Mouse (Mus musculus) layer of hippocampus, adult 11-12 months (tissue): ENCODE data around the gene Aldoart2.
"Not testable (repeated sequence)": the region's sequence is repeated elsewhere in the genome, so short reads cannot be mapped to it uniquely, and the experiment has no call there.

Experiments used
- DNase-seq: peaks from one replicate; pipeline ENCODE4 v3.0.0; 2022; ENCODE audit warnings: low spot score

The Aldoart2 gene

DNA sequence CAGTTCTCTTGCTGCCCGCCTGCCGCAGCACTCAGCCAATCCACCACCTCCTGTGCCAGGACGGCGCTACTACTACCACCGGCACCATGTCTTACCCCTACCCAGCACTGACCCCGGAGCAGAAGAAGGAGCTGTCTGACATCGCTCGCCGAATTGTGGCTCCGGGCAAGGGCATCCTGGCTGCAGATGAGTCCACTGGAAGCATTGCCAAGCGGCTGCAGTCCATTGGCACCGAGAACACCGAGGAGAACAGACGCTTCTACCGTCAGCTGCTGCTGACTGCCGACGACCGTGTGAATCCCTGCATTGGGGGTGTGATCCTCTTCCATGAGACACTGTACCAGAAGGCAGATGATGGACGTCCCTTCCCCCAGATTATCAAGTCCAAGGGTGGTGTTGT, at the start of gene Aldoart2:
Aldoart2 (plus strand) TSS at position 34 of the 400 bp plus-strand sequence.
- no peak for DNase-seq

- DNase-seq = peak; percentile 31
Observed at GRCm38 (mm10) chr12:55518061-55518738, 46.8 kb upstream of the Aldoart2 start.

DNA sequence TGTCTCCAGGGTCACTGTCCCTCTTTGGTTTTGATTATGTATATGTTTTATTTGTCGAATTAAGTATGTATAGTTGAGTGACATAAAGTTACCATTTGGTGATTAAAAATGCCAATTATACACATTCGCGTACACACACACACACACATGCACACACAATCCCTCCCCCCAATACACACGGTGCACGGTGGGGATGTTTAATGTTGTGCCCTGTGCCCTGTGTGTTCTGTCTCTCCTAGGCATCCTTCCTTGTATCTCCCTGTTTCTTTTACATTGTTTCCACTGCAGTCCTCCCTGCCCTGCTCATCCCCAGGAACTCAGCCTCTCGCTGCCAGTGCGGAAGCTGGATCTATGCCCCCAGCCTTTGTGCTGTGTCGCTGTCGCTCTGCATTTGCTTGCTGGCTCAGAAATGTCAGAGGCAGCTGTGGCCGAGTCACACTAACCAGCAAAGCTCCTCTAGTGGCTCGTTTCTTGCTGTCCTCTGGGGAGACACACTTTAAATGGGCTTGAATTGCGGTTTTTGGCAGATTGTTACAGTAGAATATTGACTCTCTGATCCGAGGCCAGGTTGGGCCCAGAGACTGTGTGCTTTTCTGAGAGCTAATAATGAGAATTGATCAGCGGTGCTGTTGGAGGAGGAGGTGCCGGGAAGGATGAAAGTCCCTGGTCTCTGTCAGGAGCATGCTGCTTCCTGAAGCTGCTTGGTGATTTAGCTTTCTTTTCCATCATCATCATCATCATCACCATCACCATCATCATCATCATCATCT, 37.9 kb upstream of the Aldoart2 start:
- DNase-seq = no peak

- DNase-seq = no peak
Observed at GRCm38 (mm10) chr12:55536537-55537135, 28.4 kb upstream of the Aldoart2 start.

GRCm38 (mm10) chr12:55537742-55538141, 27.3 kb upstream of the Aldoart2 start:
- DNase-seq = no peak

DNA sequence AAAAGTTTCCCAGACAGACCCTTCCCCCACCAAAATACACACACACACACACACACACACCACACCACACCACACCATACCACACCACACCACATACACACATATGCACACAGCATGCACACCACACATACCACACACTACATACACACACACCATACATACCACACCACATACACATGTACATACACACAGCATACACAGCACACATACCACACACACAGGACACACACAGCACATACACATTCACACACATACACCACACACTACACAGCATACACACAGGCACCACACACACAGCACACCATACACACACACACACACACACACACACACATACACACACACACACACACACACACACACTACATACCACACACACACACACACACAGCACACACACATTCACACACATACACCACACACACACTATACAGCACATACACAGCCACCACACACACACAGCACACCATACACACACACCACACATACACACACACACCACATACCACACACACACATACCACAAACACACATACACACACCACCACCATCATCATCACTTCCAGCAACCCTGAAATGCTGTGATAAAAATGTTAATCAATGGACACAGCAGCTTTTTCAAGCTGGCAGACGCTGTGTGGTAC, 26.6 kb upstream of the Aldoart2 start:
- DNase-seq = no peak

DNA sequence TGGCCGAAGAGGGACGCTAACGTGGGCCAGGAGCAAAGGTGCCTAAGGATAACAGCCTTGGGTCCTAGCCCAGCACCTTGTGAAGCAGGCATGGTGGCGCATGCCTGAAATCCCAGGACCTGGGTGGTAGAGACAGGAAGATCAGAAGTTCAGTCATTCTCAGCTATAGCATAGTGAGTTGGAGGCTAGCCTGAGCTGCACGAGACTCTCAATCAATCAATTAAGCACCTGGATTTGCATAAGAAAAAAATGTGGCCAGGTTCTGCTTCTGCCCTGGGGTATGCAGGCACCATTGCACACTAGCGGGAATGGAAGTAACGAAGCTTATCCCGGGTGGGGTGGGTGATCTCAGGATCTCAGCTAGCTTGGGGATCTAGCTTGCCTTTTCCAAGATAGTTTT, 25.9 kb upstream of the Aldoart2 start:
- DNase-seq = no peak

GRCm38 (mm10) chr12:55554901-55555300, 10.1 kb upstream of the Aldoart2 start:
- not testable (repeated sequence) for DNase-seq

- no peak for DNase-seq
Observed at GRCm38 (mm10) chr12:55557866-55558265, 7.2 kb upstream of the Aldoart2 start.

GRCm38 (mm10) chr12:55559184-55559855, 5.7 kb upstream of the Aldoart2 start:
- no peak for DNase-seq

DNA sequence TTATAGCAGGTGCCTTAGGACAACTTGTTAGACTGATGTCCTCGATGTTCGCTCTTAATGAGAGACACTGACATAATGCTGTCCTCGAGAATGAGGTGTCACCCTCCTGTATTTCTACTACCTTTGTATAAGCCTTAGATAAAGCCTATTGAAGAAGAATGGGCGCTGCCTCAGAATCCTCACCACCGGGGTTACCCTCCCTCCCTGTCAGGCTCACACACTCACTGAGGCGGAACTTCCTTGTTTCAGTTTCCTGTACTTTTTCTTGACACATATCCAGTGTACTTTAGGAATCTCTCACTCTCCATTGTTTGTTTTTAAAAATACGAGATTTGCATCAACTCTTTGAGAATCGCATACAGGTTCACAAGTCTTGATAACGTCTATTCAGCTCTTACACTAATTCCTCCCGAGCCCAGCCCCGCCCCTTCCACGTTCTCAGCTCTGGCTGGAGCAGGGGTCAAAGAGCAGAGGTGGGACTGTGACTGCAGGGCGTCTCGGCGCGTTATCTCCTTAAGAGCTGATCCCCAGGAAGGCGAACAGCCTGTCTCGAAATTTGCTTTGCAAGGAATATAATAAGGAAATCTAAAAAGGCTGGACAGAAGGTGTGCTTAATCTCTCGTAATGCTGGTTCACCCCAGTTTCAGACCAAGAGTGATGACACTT, 4.9 kb upstream of the Aldoart2 start:
- DNase-seq = no peak

GRCm38 (mm10) chr12:55563742-55564141, 1.3 kb upstream of the Aldoart2 start:
- DNase-seq = no peak

DNA sequence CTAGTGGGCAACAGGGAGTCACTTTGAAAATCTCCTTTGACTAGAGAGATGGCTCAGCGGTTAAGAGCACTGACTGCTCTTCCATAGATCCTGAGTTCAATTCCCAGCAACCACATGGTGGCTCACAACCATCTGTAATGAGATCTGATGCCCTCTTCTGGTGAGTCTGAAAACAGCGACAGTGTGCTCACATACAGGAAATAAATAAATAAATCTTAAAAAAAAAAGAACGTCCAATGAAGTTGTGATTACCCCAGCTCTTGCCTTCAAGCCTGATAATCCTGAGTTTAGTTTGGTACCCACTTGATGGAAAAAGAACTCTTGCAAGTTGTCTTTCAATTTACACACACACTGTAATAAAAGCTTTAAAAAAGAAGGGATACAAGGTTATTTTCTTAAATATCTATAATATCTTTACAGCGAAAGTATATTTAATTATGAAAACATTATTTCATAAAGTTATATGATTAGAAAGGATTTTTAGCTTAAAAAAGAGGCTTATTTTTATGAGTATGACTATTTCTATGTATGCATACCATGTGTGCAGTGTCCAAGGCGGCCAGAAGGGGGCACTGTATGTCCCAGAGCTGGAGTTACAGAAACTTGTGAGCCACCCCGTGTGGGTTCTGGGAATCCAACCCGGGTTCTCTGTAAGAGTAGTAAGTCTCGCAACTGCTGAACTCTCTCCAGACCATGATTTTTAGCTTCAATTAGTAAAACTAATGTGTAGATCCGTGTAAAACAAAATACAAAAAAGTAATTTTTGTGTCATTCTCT, 664 bp upstream of the Aldoart2 start:
- no peak for DNase-seq

DNA sequence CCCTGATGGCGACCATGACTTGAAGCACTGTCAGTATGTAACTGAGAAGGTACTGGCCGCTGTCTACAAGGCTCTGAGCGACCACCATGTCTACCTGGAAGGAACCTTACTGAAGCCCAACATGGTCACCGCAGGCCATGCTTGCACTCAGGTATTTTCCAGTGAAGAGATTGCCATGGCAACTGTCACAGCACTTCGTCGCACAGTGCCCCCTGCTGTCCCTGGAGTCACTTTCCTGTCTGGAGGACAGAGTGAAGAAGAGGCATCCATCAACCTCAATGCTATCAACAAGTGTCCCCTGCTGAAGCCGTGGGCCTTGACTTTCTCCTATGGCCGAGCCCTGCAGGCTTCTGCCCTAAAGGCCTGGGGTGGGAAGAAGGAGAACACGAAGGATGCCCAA, 828 bp downstream of the Aldoart2 start:
- no peak for DNase-seq

DNA sequence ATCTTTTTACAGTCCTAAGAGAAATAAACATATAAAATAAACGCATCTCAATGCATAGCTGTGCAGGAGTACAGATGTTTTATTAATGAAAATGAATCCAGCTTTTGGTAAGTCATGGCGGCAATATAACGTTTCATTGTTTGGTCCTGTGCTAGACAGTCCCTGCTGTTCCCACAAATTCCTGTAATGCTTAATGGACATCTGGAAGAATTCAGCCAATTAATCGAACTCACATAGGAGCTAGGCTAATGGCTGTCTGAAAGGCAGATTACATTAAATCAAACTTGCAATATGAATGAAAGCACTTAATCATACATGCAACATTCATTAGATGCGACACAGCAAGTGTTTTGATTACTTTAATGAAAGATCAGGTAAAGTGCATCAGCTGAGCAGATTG, 1.8 kb downstream of the Aldoart2 start:
- DNase-seq = no peak

DNA sequence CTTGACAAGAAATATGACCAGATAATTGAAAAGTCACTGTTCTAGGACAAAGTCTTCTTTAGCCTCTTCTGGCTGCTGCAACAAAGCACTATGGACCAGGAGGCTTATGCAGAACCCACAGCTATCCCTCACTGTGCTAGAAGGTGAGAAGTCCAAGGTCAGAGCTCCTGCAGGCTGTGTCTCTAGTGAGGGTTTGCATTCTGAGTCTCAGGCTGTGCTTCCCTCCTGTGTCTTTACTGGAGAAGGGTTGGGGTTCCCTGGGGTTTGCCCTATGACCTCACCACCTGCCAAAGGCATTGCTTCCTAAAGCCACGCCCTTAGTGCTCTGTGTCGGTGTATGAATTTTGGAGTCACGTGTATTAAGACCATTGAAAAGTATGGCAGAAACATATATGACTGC, 3.4 kb downstream of the Aldoart2 start:
- no peak for DNase-seq

DNA sequence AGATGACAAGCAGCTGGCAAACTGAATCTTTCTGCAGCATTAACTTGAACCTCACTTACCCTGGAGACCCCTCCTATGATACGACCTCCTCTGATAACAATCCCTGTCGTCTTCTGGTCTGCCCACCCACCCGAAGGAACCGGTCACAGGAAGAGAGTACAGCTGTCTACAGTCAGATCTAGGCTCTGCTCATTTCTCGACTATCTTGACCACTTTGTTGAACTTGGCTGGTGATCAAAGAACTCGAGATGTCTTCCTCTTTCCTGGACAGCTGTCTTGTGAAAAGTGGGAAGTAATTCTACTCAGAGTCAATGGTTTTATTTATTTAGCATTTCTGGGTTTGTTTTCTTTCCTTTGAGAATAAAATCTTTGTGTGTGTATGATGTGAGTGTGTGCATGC, 4.6 kb downstream of the Aldoart2 start:
- no peak for DNase-seq

DNA sequence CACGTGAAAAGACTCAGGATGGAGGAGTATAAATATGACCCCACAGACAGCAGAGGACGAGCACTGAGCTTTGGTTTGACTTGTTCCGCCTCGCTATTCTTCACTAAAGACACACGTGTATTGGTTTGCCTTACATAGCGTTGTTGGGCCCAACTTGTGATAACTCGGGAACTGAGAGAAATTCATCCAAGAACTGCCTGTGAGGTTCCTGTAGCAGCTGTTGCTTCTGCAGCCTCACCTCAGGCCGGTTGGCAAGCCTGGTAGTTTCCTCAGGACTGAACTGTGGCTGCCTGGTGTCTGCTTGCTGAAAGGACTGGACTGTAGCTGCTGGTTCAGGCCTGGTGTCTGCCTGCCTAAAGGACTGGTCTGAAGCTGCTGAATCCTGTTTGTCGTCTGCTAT, 5.6 kb downstream of the Aldoart2 start:
- no peak for DNase-seq

DNA sequence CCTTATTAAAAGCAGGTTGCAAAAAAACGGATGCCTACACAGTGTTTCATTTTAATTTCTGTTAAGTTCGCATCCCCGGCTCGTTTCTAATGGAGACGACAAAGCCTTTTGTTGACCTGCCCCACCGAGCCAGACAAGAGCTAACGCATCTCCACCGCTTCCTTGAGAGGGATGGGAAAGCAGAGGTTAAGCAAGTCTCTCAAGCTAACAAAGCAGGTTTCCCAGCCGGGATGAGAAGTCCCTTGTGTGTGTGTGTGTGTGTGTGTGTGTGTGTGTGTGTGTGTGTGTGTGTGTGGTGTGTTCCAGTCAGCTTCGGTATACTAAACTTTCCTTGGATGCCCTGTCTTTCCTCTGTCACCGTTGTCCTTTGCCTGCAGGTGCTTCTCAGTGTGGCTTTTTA, 6.1 kb downstream of the Aldoart2 start:
- no peak for DNase-seq

DNA sequence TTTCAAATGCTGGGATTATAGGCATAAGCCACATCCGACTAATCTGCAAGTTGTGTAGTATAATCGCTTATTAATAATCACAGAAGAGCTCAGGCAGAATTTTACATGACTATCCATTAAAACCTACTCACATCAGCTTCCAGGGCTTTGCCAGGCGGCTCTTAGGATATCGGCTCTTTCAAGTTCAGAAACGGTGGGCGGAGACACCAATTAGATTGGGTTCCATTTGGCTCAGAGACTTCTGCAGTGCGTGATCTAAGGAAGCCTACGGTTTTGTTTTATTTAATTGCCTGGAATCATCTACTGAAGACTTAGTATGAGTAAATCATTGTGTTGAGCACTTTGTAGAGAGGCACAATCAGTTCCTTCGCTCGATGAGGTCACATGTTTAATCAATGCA, 6.6 kb downstream of the Aldoart2 start:
- DNase-seq = no peak

DNA sequence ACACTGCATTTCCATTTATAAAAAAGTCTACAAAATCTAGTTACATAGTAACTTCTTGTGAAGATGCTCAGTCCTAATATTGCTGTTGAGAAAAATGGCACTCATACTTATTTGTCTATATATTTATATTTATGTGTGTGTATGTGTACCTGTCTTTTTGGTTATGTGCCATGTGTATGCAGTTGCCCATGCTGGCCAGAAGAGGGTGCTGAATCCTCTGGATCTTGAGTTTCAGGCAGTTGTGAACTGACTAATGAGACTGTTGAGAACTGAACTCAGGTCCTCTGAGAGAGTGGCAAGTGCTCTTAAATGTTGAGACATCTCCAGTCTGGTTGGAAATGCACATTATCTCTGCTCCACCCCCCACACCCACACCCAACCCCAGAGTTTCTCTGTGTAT, 8.1 kb downstream of the Aldoart2 start:
- no peak for DNase-seq
